Mouse (Mus musculus) CH12.LX (cell line): ENCODE results near the gene Npas2. TPM values are rescaled to one million over a fixed set of nuclear protein-coding genes. Genes with fewer than 3 reads are reported as not detected.

Experiments used
- DNase-seq: peaks from one replicate; pipeline ENCODE4 v3.0.0-alpha.2; 2013; ENCODE audit errors: extremely low read depth
- H3K27ac ChIP-seq: 2 replicates; pipeline ENCODE4 v1.5.1; 2012; ENCODE audit warnings: low read depth, mild to moderate bottlenecking, control low read depth, moderate library complexity; ENCODE audit not compliant: insufficient read depth
- H3K27me3 ChIP-seq: replicated peaks from 2 replicates; pipeline ENCODE3; 2012; ENCODE audit warnings: inconsistent platforms
- H3K36me3 ChIP-seq, 2 experiments: replicated peaks in 1 of 2; 2 replicates each; pipeline versions ENCODE3 to v1.6.1; 2012; ENCODE audit warnings: inconsistent platforms in 1 of 2, low read length in 1 of 2, mild to moderate bottlenecking in 1 of 2, mixed read lengths in 1 of 2, moderate library complexity in 1 of 2; ENCODE audit not compliant: control insufficient read depth in 1 of 2, insufficient read depth in 1 of 2
- H3K4me1 ChIP-seq, 2 experiments: 2 replicates each; pipeline ENCODE4 v1.6.1; 2012; ENCODE audit warnings: inconsistent platforms in 1 of 2, moderate library complexity in 1 of 2; ENCODE audit not compliant: insufficient read depth in 2 of 2, control insufficient read depth in 1 of 2
- H3K4me2 ChIP-seq: 2 replicates; pipeline ENCODE4 v1.6.1; 2012; ENCODE audit warnings: low read depth, mild to moderate bottlenecking, control low read depth; ENCODE audit not compliant: poor library complexity, insufficient read depth, severe bottlenecking
- H3K4me3 ChIP-seq, 3 experiments: fragments of 150-350 bp in 1 of 3; sonication (generic) in 1 of 3; replicated peaks in 1 of 3; 2 replicates each; pipeline versions ENCODE3 to v1.5.1; 2011 to 2012; ENCODE audit warnings: low read depth in 2 of 3, low read length in 2 of 3, mild to moderate bottlenecking in 2 of 3, moderate library complexity in 2 of 3, control low read depth in 1 of 3, improper control_type of control experiment in 1 of 3, inconsistent platforms in 1 of 3, mixed read lengths in 1 of 3; ENCODE audit not compliant: poor library complexity in 1 of 3
- H3K79me2 ChIP-seq: replicated peaks from 2 replicates; pipeline ENCODE4 v1.6.1; 2012; ENCODE audit warnings: mild to moderate bottlenecking, moderate library complexity; ENCODE audit not compliant: control insufficient read depth, poor library complexity, insufficient read depth, severe bottlenecking; ENCODE audit errors: extremely low read depth
- H3K9ac ChIP-seq: 2 replicates; pipeline ENCODE4 v1.6.1; 2012; ENCODE audit warnings: low read depth, mild to moderate bottlenecking, control low read depth, moderate library complexity; ENCODE audit not compliant: insufficient read depth
- H3K9me3 ChIP-seq: replicated peaks from 2 replicates; pipeline ENCODE3; 2012; ENCODE audit warnings: low read length, inconsistent platforms, mixed read lengths
- CHD1 ChIP-seq: IDR thresholded peaks from 2 replicates; pipeline ENCODE4 v1.6.1; 2012; ENCODE audit warnings: low read depth, low read length, improper control_type of control experiment, inconsistent platforms
- E2F4 ChIP-seq: IDR thresholded peaks from 2 replicates; pipeline ENCODE4 v1.6.1; 2011; ENCODE audit warnings: low read depth, low read length, improper control_type of control experiment; ENCODE audit not compliant: insufficient replicate concordance
- GABPA ChIP-seq: IDR thresholded peaks from 2 replicates; pipeline ENCODE4 v1.6.1; 2012; ENCODE audit warnings: low read depth, low read length, improper control_type of control experiment, inconsistent platforms; ENCODE audit not compliant: insufficient replicate concordance
- HCFC1 ChIP-seq: IDR thresholded peaks from 2 replicates; pipeline ENCODE4 v1.6.1; 2012; ENCODE audit warnings: low read depth, mild to moderate bottlenecking, inconsistent platforms, low read length, improper control_type of control experiment
- MEF2A ChIP-seq: IDR thresholded peaks from 2 replicates; pipeline ENCODE4 v1.6.1; 2014; ENCODE audit warnings: low read depth, mild to moderate bottlenecking, inconsistent platforms, low read length, improper control_type of control experiment, borderline replicate concordance
- MXI1 ChIP-seq: IDR thresholded peaks from 2 replicates; pipeline ENCODE4 v1.6.1; 2011; ENCODE audit warnings: mild to moderate bottlenecking, low read depth, low read length, improper control_type of control experiment
- NRF1 ChIP-seq: IDR thresholded peaks from 2 replicates; pipeline ENCODE4 v1.6.1; 2014; ENCODE audit warnings: low read depth, mild to moderate bottlenecking, inconsistent platforms, low read length, improper control_type of control experiment, moderate library complexity
- PAX5 ChIP-seq: IDR thresholded peaks from 2 replicates; pipeline ENCODE4 v1.6.1; 2012; ENCODE audit warnings: low read length, inconsistent platforms, mixed read lengths
- SMC3 ChIP-seq: IDR thresholded peaks from 2 replicates; pipeline ENCODE4 v1.6.1; 2011; ENCODE audit warnings: low read depth, low read length, improper control_type of control experiment
- TCF12 ChIP-seq: IDR thresholded peaks from 2 replicates; pipeline ENCODE4 v1.6.1; 2014; ENCODE audit warnings: low read depth, mild to moderate bottlenecking, inconsistent platforms, low read length, improper control_type of control experiment
- USF1 ChIP-seq: IDR thresholded peaks from 2 replicates; pipeline ENCODE4 v1.6.1; 2014; ENCODE audit warnings: low read depth, mild to moderate bottlenecking, inconsistent platforms, low read length, improper control_type of control experiment
- ZNF384 ChIP-seq: IDR thresholded peaks from 2 replicates; pipeline ENCODE4 v1.6.1; 2012; ENCODE audit warnings: low read depth, low read length, improper control_type of control experiment, inconsistent platforms
- dilution Hi-C: fragments of 300-500 bp; cut with MboI; formaldehyde crosslinking; loops from 2 replicates; pipeline ENCODE4 v1.14.3; 2020; ENCODE audit warnings: low sequenced_read_pairs; ENCODE audit not compliant: extremely low pct_unique_long_range_greater_than_20kb, extremely low pct_ligation_motif_present
- in situ Hi-C: fragments of 300-500 bp; cut with MboI; formaldehyde crosslinking; loops from 3 replicates; pipeline ENCODE4 v1.14.3; 2019; ENCODE audit warnings: low sequenced_read_pairs, low pct_ligation_motif_present, low pct_unique_long_range_greater_than_20kb, mixed read lengths
- polyA plus RNA-seq: library from polyadenylated mRNA; unstranded; fragments of >175 nt; gene quantifications from 2 replicates; pipeline ENCODE4 v1.2.1, GENCODE M21; 2012; ENCODE audit warnings: low read depth; ENCODE audit not compliant: insufficient read length
- total RNA-seq, 2 experiments: library from RNA; depleted of rRNA; stranded (reverse); fragments of 300-350 nt in 1 of 2; fragments of >200 nt in 1 of 2; gene quantifications; 2 replicates each; pipeline ENCODE4 v1.2.3; 2012 to 2014

Gene Npas2
- total and polyA plus RNA-seq, 3 experiments: 0.13 TPM; not detected in 2

DNA sequence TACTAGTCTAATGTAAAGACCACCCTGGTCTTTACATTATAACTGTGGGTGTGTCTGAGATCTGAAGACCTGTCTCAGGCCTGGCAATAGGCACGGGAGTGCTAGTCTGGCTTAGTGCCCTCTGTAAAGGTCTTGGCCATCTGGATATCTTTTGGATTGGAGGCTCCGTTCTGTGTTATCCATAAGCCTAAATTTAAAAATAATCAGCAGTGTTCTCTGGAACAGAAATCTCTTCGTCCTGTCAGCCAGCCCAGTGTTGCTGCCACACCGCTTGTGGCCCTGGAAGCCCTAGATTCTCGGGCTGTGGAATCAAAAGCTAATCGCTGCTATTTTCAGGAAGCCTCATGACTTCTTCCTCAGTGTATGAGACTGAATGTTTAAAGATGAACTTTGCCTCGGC lies 86.9 kb downstream of the Npas2 start:
- dilution Hi-C loops (no loop called here), in situ Hi-C loops (no loop called here)
- peaks cover 3 to 10% of the 10 kb centered on the region in 2 experiments; a peak in 2 of 4 replicates for H3K4me1 ChIP-seq
- H3K9ac ChIP-seq: no peak overlapping the region
- H3K79me2 ChIP-seq: no peaks in the 10 kb centered on the region
- H3K4me3 ChIP-seq: no peak overlapping the region
- DNase-seq: no peak
- H3K4me2 ChIP-seq: no peak overlapping the region
- H3K9me3 ChIP-seq: peaks cover 5% of the 10 kb centered on the region
- no peak overlapping the region for H3K27ac ChIP-seq
- H3K27me3 ChIP-seq: no peaks in the 10 kb centered on the region
- peaks cover 3 to 81% of the 10 kb centered on the region in 2 experiments for H3K36me3 ChIP-seq
- no peak for TF ChIP-seq NRF1

- H3K27ac ChIP-seq: no peak overlapping the region
- peaks cover 5% of the 10 kb centered on the region for H3K9me3 ChIP-seq
- in situ Hi-C loops: no loop called here
- H3K4me2 ChIP-seq: no peak overlapping the region
- DNase-seq: no peak
- TF ChIP-seq PAX5: no peak
- TF ChIP-seq GABPA: no peak
- no peak for TF ChIP-seq MXI1
- TF ChIP-seq E2F4: no peak
- no peak for TF ChIP-seq ZNF384
- no peak for TF ChIP-seq USF1
- TF ChIP-seq MEF2A: no peak
- TF ChIP-seq NRF1: no peak
- TF ChIP-seq CHD1: no peak
- TF ChIP-seq TCF12: no peak
- TF ChIP-seq SMC3: no peak
- TF ChIP-seq HCFC1: no peak
- TF ChIP-seq, all 38 proteins: peak for 0
- Histone ChIP-seq H3K4me1 (peaks cover 3 to 7% of the 10 kb centered on the region in 2 experiments; a peak in 2 of 4 replicates), H3K4me3 (no peak overlapping the region), H3K27me3 (no peaks in the 10 kb centered on the region), H3K9ac (no peak overlapping the region), H3K79me2 (no peaks in the 10 kb centered on the region), H3K36me3 (peaks cover 3 to 87% of the 10 kb centered on the region in 2 experiments)
- dilution Hi-C loops: no loop called here
Measured at GRCm38 (mm10) chr1:39280989-39281875, 87.7 kb downstream of the Npas2 start.
